Mouse (Mus musculus) neural tube, embryonic 14.5 days (tissue): ENCODE results near the gene Lmod1. TPM values are rescaled to one million over a fixed set of nuclear protein-coding genes. Genes with fewer than 3 reads are reported as not detected.
A peak's percentile ranks its signal among the peaks of the same experiment; 100 is the strongest.
"Not testable (repeated sequence)": the region's sequence is repeated elsewhere in the genome, so short reads cannot be mapped to it uniquely, and the experiment has no call there.

ENCODE experiments used
- ATAC-seq: fragments of 200-750 bp; cut with Nextera tagmentation; 2 replicates; pipeline ENCODE4 v1.8.0; 2017; ENCODE audit warnings: low read depth, mild to moderate bottlenecking, moderate TSS enrichment, moderate library complexity
- H3K27ac ChIP-seq: fragments of 300-500 bp; sonication (generic); 2 replicates; pipeline ENCODE4 v1.5.1; 2014; ENCODE audit warnings: low read depth, mild to moderate bottlenecking, control low read depth, low read length, moderate library complexity, mixed read lengths
- H3K27me3 ChIP-seq: fragments of 300-500 bp; sonication (generic); 2 replicates; pipeline ENCODE4 v1.6.1; 2014; ENCODE audit warnings: low read length; ENCODE audit not compliant: control insufficient read depth, insufficient read depth
- H3K36me3 ChIP-seq: fragments of 300-500 bp; sonication (generic); 2 replicates; pipeline ENCODE4 v1.6.1; 2014; ENCODE audit warnings: low read length, mixed read lengths; ENCODE audit not compliant: control insufficient read depth, insufficient read depth
- H3K4me1 ChIP-seq: fragments of 300-500 bp; sonication (generic); 2 replicates; pipeline ENCODE4 v1.6.1; 2014; ENCODE audit warnings: low read length; ENCODE audit not compliant: control insufficient read depth, insufficient read depth
- H3K4me2 ChIP-seq: fragments of 300-500 bp; sonication (generic); 2 replicates; pipeline ENCODE4 v1.6.1; 2014; ENCODE audit warnings: mild to moderate bottlenecking, low read depth, low read length, control low read depth
- H3K4me3 ChIP-seq: fragments of 300-500 bp; sonication (generic); 2 replicates; pipeline ENCODE4 v1.5.1; 2014; ENCODE audit warnings: low read depth, low read length, control low read depth, mixed read lengths
- H3K9ac ChIP-seq: fragments of 300-500 bp; sonication (generic); replicated peaks from 2 replicates; pipeline ENCODE4 v1.6.1; 2014; ENCODE audit warnings: low read depth, mild to moderate bottlenecking, control low read depth, low read length, mixed read lengths
- H3K9me3 ChIP-seq: fragments of 300-500 bp; sonication (generic); 2 replicates; pipeline ENCODE4 v1.6.1; 2016; ENCODE audit warnings: low read length; ENCODE audit not compliant: control insufficient read depth
- WGBS: fragments of 180-500 bp; shearing (Covaris S2); extraction: QIAGEN DNeasy Blood & Tissue Kit; methylation state at CpG from one replicate; pipeline ENCODE4 v1.1.7; 2014; 5-methylcytosine and 5-hydroxymethylcytosine counted together
- polyA plus RNA-seq: library from polyadenylated mRNA; unstranded; fragments of >200 nt; fragmentation: Nextera tagmentation; extraction: Ambion mirVana; gene quantifications from 2 replicates; pipeline ENCODE4 v1.2.1, GENCODE M21; 2014

Gene Lmod1
- polyA plus RNA-seq, 1 experiment from 2014 or later: 0.17 TPM

DNA sequence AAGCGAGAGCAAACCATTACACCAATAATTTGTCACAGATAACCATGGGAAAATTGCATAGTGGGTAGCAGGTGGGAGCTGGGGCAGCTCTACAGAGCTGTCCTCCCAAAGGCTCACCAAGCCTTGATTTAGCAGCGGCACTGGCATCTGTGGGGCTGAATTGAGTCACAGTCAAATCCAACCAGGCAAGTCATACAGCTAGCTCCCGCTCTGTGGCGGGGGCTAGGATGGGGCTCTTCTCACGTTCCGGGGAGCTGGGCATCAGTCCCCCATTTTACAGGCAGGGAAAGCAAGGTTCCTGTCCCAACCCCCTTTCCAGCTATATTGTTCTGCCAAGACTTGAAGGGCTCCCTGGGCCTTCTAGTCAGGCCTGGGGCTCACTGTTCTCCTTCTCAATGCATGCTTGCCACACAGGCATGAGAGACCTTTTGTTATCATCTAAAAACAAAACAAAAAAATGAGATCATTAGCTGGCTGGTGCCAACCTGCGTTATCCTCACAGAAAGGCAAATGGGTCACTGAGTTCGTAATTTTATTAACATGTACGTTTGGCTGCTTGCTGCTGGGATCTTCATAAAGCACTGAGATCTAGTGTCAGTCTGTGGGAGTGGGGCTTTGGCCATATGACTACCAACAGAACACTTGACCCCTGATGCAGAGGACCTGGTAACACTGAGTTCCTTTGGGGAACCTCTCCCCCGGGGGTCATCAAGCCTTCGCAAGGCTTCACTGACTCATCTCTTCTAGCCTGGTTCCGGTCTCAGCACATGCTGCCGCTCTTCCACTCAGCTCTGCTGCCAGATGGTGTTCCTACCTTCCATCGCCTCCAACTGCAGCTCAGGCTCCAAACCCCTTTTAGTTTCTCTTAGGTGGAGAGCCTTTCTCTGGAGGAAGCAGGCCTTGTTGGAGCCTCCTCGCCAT is 55.7 kb downstream of the Lmod1 start:
- Histone ChIP-seq H3K9me3 (no peaks in the 10 kb centered on the region), H3K4me1 (peaks cover 1% of the 10 kb centered on the region; the same call in 1 of the 2 replicates), H3K27me3 (no peaks in the 10 kb centered on the region), H3K27ac (no peak overlapping the region), H3K9ac (no peak overlapping the region), H3K36me3 (peaks cover 24% of the 10 kb centered on the region), H3K4me2 (no peak overlapping the region), H3K4me3 (no peak overlapping the region)
- ATAC-seq: 0 out of 2 replicates have a peak, but pooled peaks have one; percentile 17
- 65% methylated on average over 15 of the region's 15 CpGs for WGBS

GRCm38 (mm10) chr1:135381560-135381959 is 57.0 kb downstream of the Lmod1 start:
- not testable (repeated sequence) for H3K27me3 ChIP-seq, H3K4me1 ChIP-seq, H3K4me2 ChIP-seq, H3K27ac ChIP-seq, H3K9ac ChIP-seq, ATAC-seq, H3K4me3 ChIP-seq, H3K9me3 ChIP-seq
- 64% methylated on average over 6 of the region's 6 CpGs for WGBS
- peaks cover 37% of the 10 kb centered on the region for H3K36me3 ChIP-seq

DNA sequence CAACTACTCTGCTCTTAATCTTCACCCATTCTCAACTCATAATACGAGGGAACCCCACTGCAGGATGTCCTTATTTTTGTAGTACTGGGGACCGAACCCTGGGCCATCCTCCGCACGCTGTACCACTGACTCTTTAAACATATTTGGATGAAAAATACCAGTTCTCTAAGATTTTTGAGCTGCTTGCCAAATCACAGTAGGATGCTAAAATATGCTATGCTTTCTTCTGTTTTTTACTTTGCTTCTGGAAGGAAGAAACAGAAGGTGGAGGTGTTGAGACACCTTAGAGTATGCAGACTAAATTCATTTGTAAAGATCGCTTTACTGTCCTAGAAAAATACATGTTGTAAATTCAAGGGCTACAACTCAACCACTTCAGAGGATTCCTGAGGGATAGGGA is 59.6 kb downstream of the Lmod1 start:
- no peak overlapping the region for H3K9ac ChIP-seq
- H3K4me1 ChIP-seq: no peaks in the 10 kb centered on the region
- no peaks in the 10 kb centered on the region for H3K27me3 ChIP-seq

GRCm38 (mm10) chr1:135385161-135385560 is 60.6 kb downstream of the Lmod1 start:
- Histone ChIP-seq H3K4me3 (no peak overlapping the region), H3K4me2 (no peak overlapping the region), H3K9ac (no peak overlapping the region), H3K27me3 (no peaks in the 10 kb centered on the region), H3K4me1 (no peaks in the 10 kb centered on the region), H3K27ac (no peak overlapping the region), H3K36me3 (peaks cover 69% of the 10 kb centered on the region), H3K9me3 (no peaks in the 10 kb centered on the region)
- no peak for ATAC-seq
- 92% methylated on average over 9 of the region's 9 CpGs for WGBS

More for the DNA sequence above, 59.6 kb downstream of the Lmod1 start:
- Histone ChIP-seq H3K4me3 (no peak overlapping the region), H3K27ac (no peak overlapping the region), H3K4me2 (no peak overlapping the region), H3K36me3 (peaks cover 61% of the 10 kb centered on the region), H3K9me3 (no peaks in the 10 kb centered on the region)
- no peak for ATAC-seq
- WGBS: 98% methylated on average over 5 of the region's 5 CpGs

DNA sequence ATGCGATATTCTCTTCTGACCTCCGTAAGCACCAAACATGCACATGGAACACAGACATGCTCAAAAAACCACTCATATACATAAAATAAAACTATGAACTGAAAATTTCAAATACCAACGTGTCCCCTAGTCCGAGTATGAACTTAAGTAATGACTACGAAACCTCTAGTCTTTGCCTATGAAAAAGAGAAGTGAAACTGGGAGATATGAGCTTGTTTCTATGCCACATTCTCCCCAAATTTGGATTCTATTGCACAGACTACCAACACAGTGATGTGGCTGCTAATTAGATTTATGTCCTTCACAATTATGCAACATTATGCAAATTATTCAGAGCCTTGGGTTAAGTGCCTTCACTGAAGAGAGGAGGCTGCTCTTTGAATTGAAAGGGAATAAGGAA is 74.9 kb downstream of the Lmod1 start:
- Histone ChIP-seq H3K9me3 (no peaks in the 10 kb centered on the region), H3K9ac (no peak overlapping the region), H3K27ac (no peak overlapping the region), H3K4me2 (no peak overlapping the region), H3K4me1 (no peaks in the 10 kb centered on the region), H3K4me3 (no peak overlapping the region), H3K27me3 (no peaks in the 10 kb centered on the region), H3K36me3 (peaks cover 78% of the 10 kb centered on the region)
- ATAC-seq: no peak
- WGBS: 96% methylated on average over 5 of the region's 5 CpGs

- no peaks in the 10 kb centered on the region for H3K9me3 ChIP-seq
- no peak overlapping the region for H3K27ac ChIP-seq
- H3K36me3 ChIP-seq: peaks cover 85% of the 10 kb centered on the region
- H3K4me3 ChIP-seq: no peak overlapping the region
- WGBS: 94% methylated on average over 3 of the region's 3 CpGs
- ATAC-seq: no peak
- no peak overlapping the region for H3K9ac ChIP-seq
- no peaks in the 10 kb centered on the region for H3K4me1 ChIP-seq
- H3K27me3 ChIP-seq: no peaks in the 10 kb centered on the region
- H3K4me2 ChIP-seq: no peak overlapping the region
Observed at GRCm38 (mm10) chr1:135401452-135402110, 77.0 kb downstream of the Lmod1 start.

- Histone ChIP-seq H3K4me3 (no peak overlapping the region), H3K27me3 (no peaks in the 10 kb centered on the region), H3K36me3 (peaks cover 89% of the 10 kb centered on the region), H3K4me1 (no peaks in the 10 kb centered on the region), H3K9ac (no peak overlapping the region), H3K4me2 (no peak overlapping the region), H3K9me3 (no peaks in the 10 kb centered on the region), H3K27ac (no peak overlapping the region)
- WGBS: 91% methylated on average over 7 of the region's 7 CpGs
- ATAC-seq: no peak
Observed at GRCm38 (mm10) chr1:135405356-135405755, 80.7 kb downstream of the Lmod1 start.

- Histone ChIP-seq H3K4me2 (no peak overlapping the region), H3K27ac (no peak overlapping the region), H3K27me3 (no peaks in the 10 kb centered on the region), H3K4me1 (no peaks in the 10 kb centered on the region), H3K4me3 (no peak overlapping the region), H3K9ac (no peak overlapping the region), H3K9me3 (no peaks in the 10 kb centered on the region), H3K36me3 (peaks cover 73% of the 10 kb centered on the region)
- WGBS: 97% methylated on average over 4 of the region's 4 CpGs
- no peak for ATAC-seq
Observed at GRCm38 (mm10) chr1:135408973-135409372, 84.4 kb downstream of the Lmod1 start.

- Histone ChIP-seq H3K27me3 (no peaks in the 10 kb centered on the region), H3K9ac (no peak overlapping the region), H3K4me3 (no peak overlapping the region), H3K27ac (no peak overlapping the region), H3K9me3 (no peaks in the 10 kb centered on the region), H3K4me2 (no peak overlapping the region), H3K4me1 (no peaks in the 10 kb centered on the region), H3K36me3 (peaks cover 66% of the 10 kb centered on the region)
- ATAC-seq: no peak
- WGBS: 84% methylated on average over 2 of the region's 2 CpGs
Observed at GRCm38 (mm10) chr1:135410967-135411366, 86.4 kb downstream of the Lmod1 start.
